Mouse (Mus musculus): Measurements from ENCODE around the gene Nrp2.

Gene Nrp2

GRCm38 (mm10) chr1:62704889-62705516 is 1.9 kb downstream of the Nrp2 start:
- DNase-seq (ENCODE audit: low spot score in 2 of 2) = no peak

- no peak for DNase-seq (ENCODE audit: low spot score in 2 of 2)
These were observed 2.5 kb downstream of the Nrp2 start for GRCm38 (mm10) chr1:62705517-62705981.

- no peak for DNase-seq (ENCODE audit: low spot score in 2 of 2)
These were observed 3.3 kb downstream of the Nrp2 start for GRCm38 (mm10) chr1:62706085-62707021.

- no peak for DNase-seq (ENCODE audit: low spot score in 2 of 2)
These were observed 4.2 kb downstream of the Nrp2 start for GRCm38 (mm10) chr1:62707101-62707912.

GRCm38 (mm10) chr1:62707913-62708860 is 5.1 kb downstream of the Nrp2 start:
- no peak for DNase-seq (ENCODE audit: low spot score in 2 of 2)

GRCm38 (mm10) chr1:62709770-62710335 is 6.8 kb downstream of the Nrp2 start:
- DNase-seq (ENCODE audit: low spot score in 2 of 2) = no peak

GRCm38 (mm10) chr1:62713021-62713676 is 10.1 kb downstream of the Nrp2 start:
- no peak for DNase-seq (ENCODE audit: low spot score in 2 of 2)

- DNase-seq (ENCODE audit: low spot score in 2 of 2) = no peak
These were observed 11.9 kb downstream of the Nrp2 start for GRCm38 (mm10) chr1:62715004-62715403.

- no peak for DNase-seq (ENCODE audit: low spot score in 2 of 2)
These were observed 12.6 kb downstream of the Nrp2 start for GRCm38 (mm10) chr1:62715692-62716091.

- no peak for DNase-seq (ENCODE audit: low spot score in 2 of 2)
These were observed 13.9 kb downstream of the Nrp2 start for GRCm38 (mm10) chr1:62716836-62717478.

- DNase-seq (ENCODE audit: low spot score in 2 of 2) = no peak
These were observed 14.6 kb downstream of the Nrp2 start for GRCm38 (mm10) chr1:62717552-62718236.

- DNase-seq (ENCODE audit: low spot score in 2 of 2) = no peak
These were observed 15.1 kb downstream of the Nrp2 start for GRCm38 (mm10) chr1:62718237-62718571.

GRCm38 (mm10) chr1:62718750-62719149 is 15.7 kb downstream of the Nrp2 start:
- DNase-seq (ENCODE audit: low spot score in 2 of 2) = no peak

- DNase-seq (ENCODE audit: low spot score in 2 of 2) = no peak
These were observed 16.7 kb downstream of the Nrp2 start for GRCm38 (mm10) chr1:62719770-62720169.

GRCm38 (mm10) chr1:62720176-62720575 is 17.1 kb downstream of the Nrp2 start:
- DNase-seq (ENCODE audit: low spot score in 2 of 2) = no peak

- DNase-seq (ENCODE audit: low spot score in 2 of 2) = peak in 1 of 2 experiments; percentile 37
These were observed 17.9 kb downstream of the Nrp2 start for GRCm38 (mm10) chr1:62720727-62721705.

- no peak for DNase-seq (ENCODE audit: low spot score in 2 of 2)
These were observed 18.7 kb downstream of the Nrp2 start for GRCm38 (mm10) chr1:62721706-62722187.

- DNase-seq (ENCODE audit: low spot score in 2 of 2) = peak in 1 of 2 experiments; percentile 37
These were observed 19.4 kb downstream of the Nrp2 start for GRCm38 (mm10) chr1:62722526-62722925.

All from natural killer cell, adult 2 months (primary cell).